Mouse (Mus musculus) spleen, embryonic (tissue): ENCODE measurements at regions not wholly inside any gene's neighbourhood (a gene's known extent, or its start where the extent isn't known, plus 50 kb on each side); places are given as distances from the start of the nearest gene placed in this dataset.

Experiments
- CTCF ChIA-PET: fragments of 350-600 bp; sonication (Branson Sonifier 250); formaldehyde crosslinking; loops from one replicate; lab custom pipeline; 2022; lab: Charles Lee

DNA sequence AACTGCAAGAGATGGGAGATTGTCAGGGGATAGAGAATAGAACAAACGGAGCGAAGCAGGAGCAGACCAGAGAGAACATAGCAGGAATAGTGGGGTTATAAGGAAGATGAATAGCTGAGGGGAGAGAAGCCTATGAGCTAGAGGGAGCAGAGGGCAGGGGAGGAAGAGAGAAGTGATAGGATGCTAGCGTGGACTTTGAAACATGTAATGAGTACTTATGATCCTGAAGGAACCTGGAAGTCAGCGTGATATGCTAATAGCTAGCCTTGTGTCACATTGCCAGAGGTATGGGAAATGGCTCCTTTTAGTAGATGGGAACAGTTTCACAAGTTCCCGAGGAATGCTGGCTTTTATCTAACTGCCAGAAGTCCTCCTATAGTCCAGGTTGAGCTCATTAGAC lies 51.8 kb downstream of the Calml3 start:
- CTCF ChIA-PET: no interaction called here

DNA sequence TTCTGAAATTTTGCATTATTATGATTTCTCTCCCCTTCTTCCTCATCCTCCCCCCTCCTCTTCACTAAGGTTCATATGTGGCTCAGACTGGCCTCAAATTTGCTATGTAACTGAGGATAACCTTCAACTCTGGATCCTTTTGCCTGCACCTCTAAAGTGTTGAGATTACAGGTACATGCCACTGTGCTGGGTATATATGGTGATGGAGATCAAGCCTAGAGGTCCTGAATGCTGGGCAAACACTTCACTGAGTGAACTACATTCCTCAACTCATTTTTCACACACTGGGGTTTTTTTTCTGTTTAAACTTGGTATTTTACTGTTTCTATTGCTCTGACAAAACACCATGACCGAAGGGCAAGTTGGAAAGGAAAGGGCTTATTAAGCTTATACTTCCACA lies 52.9 kb downstream of the Calml3 start:
- CTCF ChIA-PET: no interaction called here

DNA sequence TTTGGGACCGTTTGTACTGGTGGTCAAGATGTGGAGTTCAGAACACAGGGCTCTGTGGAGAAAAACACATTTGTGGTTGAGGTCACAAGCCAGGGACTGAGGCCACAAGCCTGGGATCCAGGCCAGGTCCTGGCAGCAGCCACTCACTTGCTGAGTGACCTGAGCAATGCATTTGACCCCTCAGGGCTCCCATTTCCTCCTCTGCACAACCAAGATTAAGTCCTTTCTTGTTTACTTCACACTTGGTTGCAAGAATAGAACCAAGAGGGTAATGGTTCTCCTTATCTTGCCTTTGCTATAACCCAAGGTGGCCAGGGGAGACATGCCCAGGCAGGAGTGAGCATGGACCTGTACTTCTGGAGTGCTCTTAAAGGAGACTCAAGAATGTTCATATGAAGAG lies 53.4 kb downstream of the Calml3 start:
- CTCF ChIA-PET: no interaction called here

DNA sequence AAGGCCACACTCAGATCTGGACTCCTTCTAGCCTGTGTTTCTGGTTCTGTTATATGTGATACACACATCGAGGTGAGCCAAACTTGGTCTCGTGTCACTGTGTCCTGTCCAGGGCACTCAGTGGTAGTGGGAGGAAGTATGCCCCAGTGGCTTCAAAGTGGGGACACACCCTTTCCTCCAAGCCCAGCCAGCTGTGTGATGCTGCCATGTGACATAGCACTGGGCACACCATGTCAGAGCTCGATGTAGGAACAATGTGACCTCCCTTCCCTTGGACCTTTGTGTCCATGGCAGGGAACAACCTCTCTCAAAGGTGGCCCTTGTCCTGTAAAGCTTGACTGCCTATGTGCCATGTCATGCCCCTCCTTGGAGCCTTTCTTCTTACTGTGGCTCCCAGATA lies 54.5 kb downstream of the Calml3 start:
- CTCF ChIA-PET: interaction anchor here (1.3 kb wide), 1 partner anchor 11 kb away, joined by 4 read pairs; no protein-coding TSS in a partner anchor

DNA sequence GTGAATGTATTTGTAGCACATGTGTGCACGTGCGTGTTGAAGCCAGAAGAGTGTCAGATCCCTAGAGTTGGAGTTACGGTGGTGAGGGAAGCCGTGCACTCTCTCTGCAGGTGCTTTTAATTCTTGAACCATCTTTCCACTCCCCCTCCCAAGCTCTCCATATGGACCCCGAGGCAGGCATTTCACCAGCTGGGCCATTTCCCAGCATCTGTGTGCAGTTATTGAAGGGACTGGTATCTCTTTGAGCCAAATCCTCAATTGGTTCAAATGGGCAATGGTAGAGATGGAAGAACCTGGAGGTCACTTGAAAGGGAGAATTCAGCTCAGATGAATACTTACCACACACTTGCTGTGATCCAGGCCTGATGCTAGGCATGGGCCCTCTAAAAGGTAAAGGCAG lies 55.3 kb downstream of the Calml3 start:
- CTCF ChIA-PET: interaction anchor here (1.3 kb wide), 1 partner anchor 10 kb away, joined by 4 read pairs; no protein-coding TSS in a partner anchor

DNA sequence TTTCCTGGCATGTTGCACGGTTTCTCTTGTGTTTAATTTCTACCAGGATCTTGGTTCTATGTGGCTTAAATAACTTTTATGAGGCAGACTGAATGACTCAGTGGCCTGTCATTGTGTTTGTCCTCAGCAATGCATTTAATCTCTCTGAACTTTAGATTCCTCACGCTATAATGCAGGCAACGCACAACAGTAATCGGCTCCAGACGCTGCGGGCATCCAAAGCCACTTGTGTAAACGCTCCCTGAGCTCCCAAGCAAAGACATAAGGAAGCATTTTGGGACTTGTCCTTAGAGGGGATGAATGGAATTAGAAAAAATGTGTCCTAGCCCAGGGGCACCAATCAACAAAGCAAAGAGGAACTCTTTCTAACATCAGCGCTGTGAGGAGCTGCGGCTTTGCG lies 57.6 kb downstream of the Calml3 start:
- CTCF ChIA-PET: no interaction called here

DNA sequence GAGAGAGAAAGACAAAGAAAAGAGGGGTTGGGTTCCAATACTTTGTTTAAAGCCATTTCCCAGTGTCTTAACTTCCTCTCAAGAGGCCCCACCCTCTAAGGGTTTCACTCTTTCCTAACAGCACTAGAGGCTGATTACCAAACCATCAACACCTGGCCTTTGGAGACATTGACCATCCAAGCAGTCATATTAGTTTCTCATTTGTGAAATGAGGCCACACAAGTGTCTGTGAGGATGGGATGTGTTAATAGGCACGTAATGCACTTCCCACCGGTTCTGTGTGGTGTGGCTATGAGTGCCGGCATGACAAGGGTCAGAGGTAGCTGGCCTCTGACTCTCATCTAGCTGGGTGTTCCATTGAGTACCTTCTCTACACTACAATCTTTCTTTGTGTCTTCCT lies 59.2 kb downstream of the Calml3 start:
- CTCF ChIA-PET: interaction anchor here (1.5 kb wide), 1 partner anchor 19 kb away, joined by 3 read pairs; no protein-coding TSS in a partner anchor

DNA sequence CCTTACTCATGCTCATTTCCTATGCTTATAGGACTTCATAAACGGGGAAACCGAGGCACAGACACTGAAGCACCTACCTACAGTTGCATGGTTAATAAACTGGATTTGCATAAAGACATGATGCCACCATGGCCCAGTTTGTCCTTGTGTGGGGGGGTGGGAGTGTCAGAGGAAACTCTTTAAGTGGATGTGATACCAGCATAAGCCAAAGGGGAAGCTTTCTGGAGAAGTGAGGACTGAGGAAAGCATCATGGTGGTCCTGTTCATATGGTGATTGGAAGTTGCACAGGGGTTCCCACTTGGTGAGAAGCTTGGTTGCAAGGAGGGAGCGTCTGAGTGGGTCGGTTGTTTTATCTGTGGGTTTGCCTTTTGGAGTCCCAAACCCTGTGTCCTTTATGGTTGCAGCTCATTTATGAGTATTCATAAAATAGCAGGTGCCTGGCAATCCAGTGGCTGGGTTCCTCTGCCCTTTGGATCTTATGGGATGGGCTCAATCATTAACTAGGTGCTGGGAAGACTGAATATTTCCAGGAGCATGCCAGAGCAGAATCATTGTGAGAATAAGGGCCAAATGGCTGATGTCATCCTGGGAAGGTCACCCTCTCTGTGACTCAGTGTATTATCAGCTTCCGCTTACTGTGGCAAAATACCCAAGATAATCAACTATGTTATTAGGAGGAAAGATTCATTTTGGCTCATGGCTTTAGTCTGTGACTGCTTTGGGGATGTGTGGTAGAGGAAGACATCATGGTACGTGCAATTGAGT lies 60.2 kb downstream of the Calml3 start:
- CTCF ChIA-PET: interaction anchor here (1.5 kb wide), 1 partner anchor 18 kb away, joined by 3 read pairs; no protein-coding TSS in a partner anchor

DNA sequence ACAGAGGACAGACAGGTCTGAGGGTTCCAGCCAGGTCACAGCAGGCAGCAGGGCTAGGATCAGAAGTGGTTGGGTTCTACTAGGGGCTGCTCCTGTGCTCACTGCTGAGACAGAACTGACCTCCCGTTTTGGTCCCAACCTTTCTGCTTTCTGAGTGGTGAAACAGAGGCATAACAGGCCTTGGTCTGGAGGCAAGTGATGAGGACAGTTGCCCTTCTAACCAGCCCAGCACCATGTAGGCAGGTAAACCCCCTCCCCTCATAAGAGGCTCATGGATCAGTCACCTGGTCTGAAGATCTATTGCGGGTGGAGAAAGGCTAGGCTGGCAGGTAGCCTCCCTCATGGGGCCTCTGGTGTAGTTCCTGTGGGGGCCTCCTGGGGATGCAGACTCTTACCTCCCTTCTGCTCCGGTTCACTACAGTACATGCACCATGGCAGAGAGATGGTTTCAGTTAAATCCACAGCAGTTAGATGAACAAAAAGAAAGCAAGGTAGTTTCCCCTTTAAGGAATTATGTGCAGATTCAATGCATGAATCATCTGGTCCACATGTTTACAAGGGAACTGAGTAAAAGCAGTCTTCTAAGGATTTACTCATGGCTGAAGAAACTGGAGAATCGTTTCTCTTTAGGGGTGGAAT lies 61.2 kb downstream of the Calml3 start:
- CTCF ChIA-PET: no interaction called here

DNA sequence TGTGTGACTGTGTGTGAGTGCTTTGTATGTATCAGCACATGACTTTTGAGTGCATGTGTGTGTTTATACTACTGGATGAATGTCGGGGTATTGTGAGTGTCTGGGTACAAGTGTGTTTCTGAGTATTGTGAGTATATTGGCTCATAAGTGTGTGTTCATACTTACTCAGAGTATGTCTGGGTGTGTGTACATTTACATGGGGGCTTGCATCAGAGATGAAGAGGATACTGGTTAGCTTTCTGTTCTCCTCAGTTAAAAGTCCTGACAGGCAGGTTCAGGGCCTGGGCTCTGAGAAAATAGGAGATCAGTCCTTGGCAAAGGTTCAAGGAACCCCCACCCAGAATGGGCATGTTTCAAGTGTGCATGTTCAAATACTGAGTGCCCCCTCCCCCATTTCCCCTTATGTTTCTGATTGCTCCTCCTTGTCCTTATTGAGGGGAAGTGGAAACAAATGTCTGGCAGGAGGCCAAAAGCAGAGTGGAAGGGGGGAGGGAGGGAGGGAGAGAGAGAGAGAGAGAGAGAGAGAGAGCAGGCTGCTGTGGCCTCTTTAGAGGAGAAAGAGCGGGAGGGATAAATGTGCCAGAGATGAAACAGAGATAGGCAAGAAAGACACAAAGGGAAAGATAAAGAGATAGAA lies 61.9 kb downstream of the Calml3 start:
- CTCF ChIA-PET: no interaction called here

DNA sequence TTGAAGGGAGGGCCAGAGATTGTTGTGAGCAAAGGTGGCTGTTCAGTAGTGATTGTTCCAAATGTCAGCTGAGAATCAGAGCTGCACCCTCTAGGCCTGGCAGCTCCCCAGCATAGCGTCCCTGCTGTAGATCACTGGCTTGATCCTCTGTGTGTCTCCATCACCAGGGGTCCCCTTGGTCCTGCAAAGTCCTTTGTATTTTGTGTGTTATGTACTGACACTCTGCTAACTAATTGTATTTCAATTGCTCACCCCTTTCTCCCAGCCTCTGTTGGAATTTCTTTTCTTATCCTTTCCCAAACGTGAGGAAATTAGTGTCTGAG lies 73.5 kb downstream of the Calml3 start:
- CTCF ChIA-PET: no interaction called here

DNA sequence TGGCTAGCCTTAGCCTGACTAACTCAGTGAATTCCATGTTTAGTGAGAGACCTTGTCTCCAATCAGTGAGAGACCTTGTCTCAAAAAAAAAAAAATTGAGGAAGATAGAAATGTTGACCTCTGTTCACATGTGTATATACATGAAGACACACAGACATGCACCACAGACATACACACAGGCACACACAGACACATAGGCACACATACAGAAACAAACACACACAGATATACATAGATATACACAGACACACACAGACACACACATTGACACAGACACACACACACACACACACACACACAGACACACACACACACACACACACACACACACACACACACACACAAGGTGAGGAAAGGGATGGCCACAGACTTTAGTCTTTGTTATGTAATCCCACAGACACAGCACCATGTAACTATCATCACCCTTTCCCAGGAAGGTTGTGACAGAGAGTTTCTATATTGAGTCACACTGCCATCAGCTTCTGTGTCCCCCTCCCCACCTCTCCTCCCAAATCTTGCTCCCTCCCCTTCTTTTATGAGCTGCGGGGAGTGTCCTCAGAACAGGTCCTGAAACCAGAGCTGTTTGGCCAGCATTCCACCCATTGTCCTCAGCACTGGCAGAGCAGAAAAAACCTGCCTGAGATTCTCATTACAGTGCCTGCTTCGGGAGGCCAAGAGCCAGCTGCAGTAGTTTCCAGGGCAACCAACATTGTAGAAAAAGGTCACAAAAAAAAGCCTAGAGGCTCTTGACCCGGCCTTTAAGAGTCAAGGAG lies 74.0 kb downstream of the Calml3 start:
- CTCF ChIA-PET: interaction anchor here (0.7 kb wide), 1 partner anchor 1967 kb away, joined by 4 read pairs; no protein-coding TSS in a partner anchor

DNA sequence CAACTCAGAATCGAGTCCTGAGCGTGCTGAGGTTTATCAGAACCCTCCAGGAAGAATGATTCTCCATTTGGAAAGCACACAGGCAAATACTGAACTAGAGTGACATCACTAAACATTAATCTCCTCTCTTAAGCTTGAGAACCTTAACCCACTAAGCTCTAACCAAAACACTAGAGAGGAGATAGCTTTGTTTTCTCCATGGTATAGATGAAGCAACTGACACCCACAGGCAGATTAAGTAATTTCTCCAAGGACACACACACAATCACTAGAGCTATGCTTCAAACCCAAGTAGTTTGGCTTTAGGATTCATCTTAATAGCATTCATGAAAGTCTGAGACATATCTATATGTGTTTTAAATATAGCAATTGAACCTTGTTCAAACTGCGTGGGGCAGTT lies 75.2 kb downstream of the Calml3 start:
- CTCF ChIA-PET: no interaction called here

DNA sequence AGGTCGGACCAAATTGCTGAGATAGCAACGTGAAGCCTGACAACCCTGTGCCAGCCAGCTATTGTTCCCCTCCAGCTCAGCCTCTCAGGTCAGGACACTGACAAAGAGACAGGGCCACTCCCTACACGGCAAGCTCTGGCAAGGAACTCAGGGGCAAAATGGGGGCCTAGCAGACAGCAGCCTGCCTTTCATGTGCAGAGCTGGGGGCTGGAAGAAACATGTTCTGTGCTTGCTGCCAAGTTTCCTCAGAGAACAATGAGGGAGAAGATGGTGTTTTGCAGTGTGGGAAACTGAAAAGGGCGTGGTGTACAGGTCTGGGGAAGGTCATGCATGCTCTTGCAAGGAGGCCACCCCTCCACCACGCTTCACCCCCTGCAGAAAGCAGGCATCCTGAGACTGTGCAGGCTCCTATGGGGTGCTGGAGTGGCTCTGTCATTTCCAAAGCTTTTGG lies 77.8 kb downstream of the Calml3 start:
- CTCF ChIA-PET: interaction anchor here (1.1 kb wide), 1 partner anchor 18 kb away, joined by 3 read pairs; no protein-coding TSS in a partner anchor

DNA sequence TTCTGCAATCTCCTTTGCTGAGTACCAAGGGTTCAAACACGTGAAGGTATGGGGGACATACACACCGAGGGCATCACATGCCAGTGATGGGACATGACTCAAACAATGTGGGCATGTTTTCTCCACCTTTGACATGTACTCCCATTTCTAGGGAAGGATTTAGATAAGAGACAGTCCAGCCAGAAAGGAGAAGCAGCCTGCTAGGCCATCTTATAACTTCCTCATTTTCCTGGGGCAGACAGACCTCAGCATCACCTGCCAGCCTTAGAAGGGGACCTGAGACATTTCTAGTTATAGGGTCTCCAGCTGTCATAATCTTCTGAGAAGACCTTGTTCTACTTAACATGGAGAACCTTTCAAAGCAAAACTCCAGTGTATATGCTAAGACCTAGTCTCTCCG lies 78.3 kb downstream of the Calml3 start:
- CTCF ChIA-PET: interaction anchor here (0.5 to 1.1 kb wide), 2 partner anchors 18 to 268 kb away, joined by 3 read pairs; no protein-coding TSS in a partner anchor

DNA sequence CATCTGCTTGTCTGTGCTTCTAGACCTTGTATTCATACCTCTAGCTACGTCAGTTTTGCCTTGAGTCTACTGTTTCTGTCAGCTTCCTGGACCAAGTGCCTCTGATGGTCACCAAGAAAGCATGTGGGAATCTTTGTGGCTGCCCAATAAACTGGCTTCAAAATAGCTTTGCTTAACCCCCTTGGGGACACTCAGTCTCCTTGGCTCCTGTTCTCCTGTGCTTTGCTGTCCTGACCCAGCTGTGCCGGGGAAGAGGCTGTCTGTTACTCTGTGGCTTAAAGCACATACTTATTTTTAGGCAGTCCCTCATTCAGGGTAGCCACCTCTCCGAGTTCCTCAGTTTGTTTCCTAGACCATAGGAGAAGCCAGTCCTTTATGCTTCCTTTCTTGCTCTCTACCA lies 79.8 kb downstream of the Calml3 start:
- CTCF ChIA-PET: no interaction called here

DNA sequence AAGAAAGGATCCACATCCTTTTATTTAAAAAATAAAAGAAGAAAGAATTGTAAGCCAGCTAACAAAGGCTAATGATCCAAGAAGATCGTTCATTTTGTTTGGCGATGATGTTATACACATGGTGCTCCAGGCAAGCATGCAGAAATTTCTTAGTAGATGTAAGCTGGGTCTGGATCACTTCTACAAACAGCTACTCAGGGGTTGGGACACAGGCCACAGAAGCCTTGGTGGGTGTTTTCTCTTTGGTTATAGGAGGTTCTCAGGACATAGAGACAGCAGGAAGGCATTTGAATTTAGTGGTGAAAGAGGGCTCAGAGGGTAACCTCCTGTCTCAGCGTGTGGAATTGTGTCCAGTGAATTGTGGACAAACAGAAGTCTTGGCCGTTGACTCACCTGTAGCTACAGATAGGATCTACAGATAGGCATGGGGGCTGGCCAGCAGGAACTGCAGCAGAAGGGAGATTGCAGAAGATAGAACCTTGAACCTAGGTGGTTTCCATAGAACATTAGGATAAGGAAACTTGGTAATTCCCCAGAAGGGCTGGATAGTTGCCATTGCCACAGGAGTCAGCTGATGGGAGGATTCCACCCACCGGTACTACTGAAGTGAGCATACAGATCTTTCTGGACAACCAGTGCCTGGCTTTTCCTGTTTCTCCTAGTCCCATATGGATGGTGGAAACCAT lies 80.5 kb downstream of the Calml3 start:
- CTCF ChIA-PET: no interaction called here

DNA sequence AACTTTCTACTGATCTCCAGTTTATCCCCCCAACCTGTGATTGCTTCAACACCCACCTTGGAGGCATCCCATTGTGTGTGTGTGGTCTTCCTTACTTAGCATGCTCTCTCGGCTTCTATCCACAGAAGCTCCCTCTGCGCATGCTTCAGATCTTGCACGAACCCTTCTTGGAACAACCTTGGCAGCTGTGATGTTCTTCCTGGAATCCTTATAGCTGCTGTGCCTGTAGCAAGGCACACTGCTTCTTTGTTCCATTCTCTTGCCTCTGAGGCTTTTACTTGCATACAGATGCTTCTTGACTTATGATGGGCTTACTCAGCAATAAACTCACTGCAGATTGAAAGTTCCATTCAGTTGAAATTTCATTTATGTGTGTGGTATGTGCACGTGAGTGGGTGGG lies 81.2 kb downstream of the Asb13 start:
- CTCF ChIA-PET: no interaction called here

DNA sequence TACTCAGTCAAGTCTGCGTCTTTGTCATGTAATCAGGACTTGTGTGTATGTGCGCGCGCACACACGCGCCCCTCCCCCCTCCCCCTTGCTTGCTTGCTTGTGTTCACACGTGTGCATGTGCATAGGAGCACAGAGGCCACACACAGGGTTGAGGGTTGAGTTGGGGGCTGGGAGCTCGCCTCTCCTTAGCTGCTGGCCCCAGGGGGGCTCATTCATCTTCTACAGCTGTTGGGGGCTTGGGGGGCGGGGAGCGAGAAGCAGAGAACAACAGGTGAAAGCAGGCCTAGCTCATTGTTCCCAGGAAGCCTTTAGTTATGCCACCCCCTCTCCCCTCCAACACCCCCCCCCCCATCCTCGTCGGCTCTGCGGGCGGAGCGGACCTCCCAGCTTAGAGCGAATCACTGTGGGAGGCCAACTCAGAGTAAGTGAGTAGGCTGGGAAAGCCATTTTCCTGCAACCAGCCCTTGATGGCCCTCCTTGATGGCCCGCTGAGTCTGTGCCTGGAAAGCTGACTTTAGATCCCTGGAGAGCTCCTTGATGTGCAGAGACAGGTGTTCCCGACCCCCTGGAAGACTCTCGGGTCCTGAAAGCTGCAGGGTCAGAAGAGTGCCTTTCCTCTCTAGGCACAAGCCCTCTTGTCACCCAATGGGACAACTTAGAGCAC lies 78.8 kb downstream of the Asb13 start:
- CTCF ChIA-PET: no interaction called here

DNA sequence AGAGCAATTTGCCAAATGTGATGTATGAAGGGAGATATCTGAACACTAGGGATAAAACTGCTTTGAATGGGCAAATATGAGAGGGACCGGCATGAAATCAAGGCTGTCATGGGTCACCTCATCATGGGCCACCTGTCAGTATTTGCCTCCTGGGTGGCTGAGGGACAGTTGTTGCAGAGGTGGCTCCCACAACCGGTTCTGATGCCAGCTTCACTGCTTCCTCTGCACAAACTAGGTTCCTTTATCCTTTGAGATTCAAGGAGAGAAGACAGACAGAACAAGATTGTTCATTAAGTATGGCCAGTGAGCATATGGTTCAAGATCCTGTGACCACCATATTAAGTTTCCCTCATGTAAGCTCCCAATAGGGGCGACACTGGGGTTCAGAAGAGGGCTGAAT lies 78.3 kb downstream of the Asb13 start:
- CTCF ChIA-PET: no interaction called here
